Mouse (Mus musculus): Measurements from ENCODE around the gene Gm45233. TPM values are rescaled to one million over a fixed set of nuclear protein-coding genes. Genes with fewer than 3 reads are reported as not detected.
"Not testable (repeated sequence)": the region's sequence is repeated elsewhere in the genome, so short reads cannot be mapped to it uniquely, and the experiment has no call there.

Gene Gm45233
- polyA plus RNA-seq (2015; fragmentation: Nextera tagmentation; extraction: Ambion mirVana): 0.18 and 0.97 TPM in 2 replicates

DNA sequence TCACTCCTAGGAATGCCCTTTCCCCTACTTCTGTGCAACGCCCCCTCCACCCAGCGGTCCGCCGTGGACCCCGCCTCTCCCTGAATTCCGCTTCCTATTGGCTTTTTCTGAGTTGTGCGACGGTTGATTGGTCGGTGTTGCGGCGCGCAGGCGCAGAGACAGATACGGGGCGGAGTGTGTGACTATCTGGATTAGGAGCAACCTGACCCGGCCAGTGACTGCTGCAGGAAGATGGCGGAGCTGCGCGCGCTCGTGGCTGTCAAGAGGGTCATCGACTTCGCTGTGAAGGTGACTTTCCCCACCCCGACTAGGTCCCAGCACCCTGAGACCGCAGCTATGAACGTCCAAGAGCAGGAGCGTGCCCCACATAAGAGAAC, at the start of gene Gm45233, which contains the start of gene Etfb:
Gm45233 (plus strand) TSS at position 212 of the 377 bp plus-strand sequence.
Etfb (plus strand) TSS at position 167 of the 377 bp plus-strand sequence.
- Histone ChIP-seq H3K9ac (ENCODE audit: low read length) (peak within 1 kb of the TSS; percentile 84), H3K27me3 (ENCODE audit: control insufficient read depth, insufficient read depth, low read length) (no peaks in the 10 kb centered on the region)

GRCm38 (mm10) chr7:43399501-43399900, 44.4 kb upstream of the Gm45233 start:
- Histone ChIP-seq H3K36me3 (ENCODE audit: control insufficient read depth, insufficient read depth) (no peaks in the 10 kb centered on the region), H3K9ac (ENCODE audit: low read length) (no peak overlapping the region), H3K27ac (ENCODE audit: low read length) (no peak overlapping the region), H3K4me3 (ENCODE audit: low read length) (no peak overlapping the region), H3K27me3 (ENCODE audit: control insufficient read depth, insufficient read depth, low read length) (no peaks in the 10 kb centered on the region), H3K4me2 (ENCODE audit: low read depth, low read length) (no peak overlapping the region), H3K9me3 (replicated peaks; ENCODE audit: control insufficient read depth, low read length) (no peaks in the 10 kb centered on the region), H3K4me1 (ENCODE audit: control insufficient read depth, insufficient read depth, low read length) (no peaks in the 10 kb centered on the region)
- WGBS: 91% methylated on average over 2 of the region's 2 CpGs
- no peak for ATAC-seq (replicated peaks; ENCODE audit: extremely low read depth, insufficient read depth, low FRiP score)

More for the DNA sequence above, at the start of gene Gm45233, which contains the start of gene Etfb:
- peaks cover 2% of the 10 kb centered on the region; the same call in 1 of the 2 replicates for H3K36me3 ChIP-seq (ENCODE audit: control insufficient read depth, insufficient read depth)
- ATAC-seq (replicated peaks; ENCODE audit: extremely low read depth, insufficient read depth, low FRiP score): peak; percentile 97
- H3K27ac ChIP-seq (ENCODE audit: low read length): peak within 1 kb of the TSS; percentile 100
- peak within 1 kb of the TSS; percentile 72 for H3K4me3 ChIP-seq (ENCODE audit: low read length)
- under 1% methylated on average over 27 of the region's 27 CpGs for WGBS
- no peaks in the 10 kb centered on the region for H3K9me3 ChIP-seq (replicated peaks; ENCODE audit: control insufficient read depth, low read length)
- peak within 1 kb of the TSS; percentile 87 for H3K4me2 ChIP-seq (ENCODE audit: low read depth, low read length)
- H3K4me1 ChIP-seq (ENCODE audit: control insufficient read depth, insufficient read depth, low read length): peaks cover 29% of the 10 kb centered on the region

DNA sequence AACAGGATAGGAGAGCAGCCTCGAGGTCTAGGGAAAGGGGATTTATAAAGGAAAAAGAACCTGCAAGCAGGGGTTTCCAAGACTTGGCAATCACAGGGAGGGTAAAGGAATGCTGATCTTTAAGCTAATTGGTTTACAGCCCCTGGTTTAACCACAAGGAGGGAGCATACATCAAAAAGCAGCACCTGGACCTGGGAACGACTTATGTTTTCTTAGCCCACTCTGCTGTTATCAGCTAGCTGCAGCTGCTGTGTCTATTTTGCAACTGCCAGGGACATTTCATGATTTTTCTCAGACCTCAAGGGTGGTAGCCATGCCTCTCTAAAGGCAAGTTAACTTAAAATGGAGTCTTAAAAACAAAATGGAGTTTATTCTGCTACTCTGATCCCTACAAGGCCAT, 41.2 kb upstream of the Gm45233 start:
- Histone ChIP-seq H3K27me3 (ENCODE audit: control insufficient read depth, insufficient read depth, low read length) (no peaks in the 10 kb centered on the region), H3K9ac (ENCODE audit: low read length) (no peak overlapping the region), H3K9me3 (replicated peaks; ENCODE audit: control insufficient read depth, low read length) (no peaks in the 10 kb centered on the region), H3K36me3 (ENCODE audit: control insufficient read depth, insufficient read depth) (no peaks in the 10 kb centered on the region), H3K27ac (ENCODE audit: low read length) (no peak overlapping the region), H3K4me1 (ENCODE audit: control insufficient read depth, insufficient read depth, low read length) (no peaks in the 10 kb centered on the region), H3K4me3 (ENCODE audit: low read length) (no peak overlapping the region), H3K4me2 (ENCODE audit: low read depth, low read length) (no peak overlapping the region)
- no peak for ATAC-seq (replicated peaks; ENCODE audit: extremely low read depth, insufficient read depth, low FRiP score)
- 19% methylated on average over 2 of the region's 2 CpGs for WGBS

DNA sequence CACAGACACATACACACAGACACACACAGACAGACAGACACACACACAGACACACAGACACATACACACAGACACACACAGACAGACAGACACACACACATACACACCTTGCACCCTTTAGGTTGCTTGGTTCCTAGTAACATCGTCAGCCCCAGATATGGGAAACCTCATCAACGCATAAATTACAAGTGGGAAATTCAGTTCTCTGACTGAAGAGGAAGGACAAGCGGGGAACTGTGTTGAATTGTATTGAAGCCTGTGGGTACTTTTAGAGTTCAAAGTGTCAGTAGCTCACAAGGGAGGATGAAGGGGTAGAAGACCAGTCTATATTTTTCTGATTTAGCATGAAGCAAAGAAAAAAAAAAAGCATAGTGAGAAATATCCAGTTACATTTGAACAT, 36.4 kb upstream of the Gm45233 start:
- Histone ChIP-seq H3K27ac (ENCODE audit: low read length) (no peak overlapping the region), H3K9me3 (replicated peaks; ENCODE audit: control insufficient read depth, low read length) (no peaks in the 10 kb centered on the region), H3K27me3 (ENCODE audit: control insufficient read depth, insufficient read depth, low read length) (no peaks in the 10 kb centered on the region), H3K4me2 (ENCODE audit: low read depth, low read length) (no peak overlapping the region), H3K4me1 (ENCODE audit: control insufficient read depth, insufficient read depth, low read length) (no peaks in the 10 kb centered on the region), H3K4me3 (ENCODE audit: low read length) (no peak overlapping the region), H3K36me3 (ENCODE audit: control insufficient read depth, insufficient read depth) (no peaks in the 10 kb centered on the region), H3K9ac (ENCODE audit: low read length) (no peak overlapping the region)
- 70% methylated on average over 3 of the region's 3 CpGs for WGBS
- ATAC-seq (replicated peaks; ENCODE audit: extremely low read depth, insufficient read depth, low FRiP score): no peak

DNA sequence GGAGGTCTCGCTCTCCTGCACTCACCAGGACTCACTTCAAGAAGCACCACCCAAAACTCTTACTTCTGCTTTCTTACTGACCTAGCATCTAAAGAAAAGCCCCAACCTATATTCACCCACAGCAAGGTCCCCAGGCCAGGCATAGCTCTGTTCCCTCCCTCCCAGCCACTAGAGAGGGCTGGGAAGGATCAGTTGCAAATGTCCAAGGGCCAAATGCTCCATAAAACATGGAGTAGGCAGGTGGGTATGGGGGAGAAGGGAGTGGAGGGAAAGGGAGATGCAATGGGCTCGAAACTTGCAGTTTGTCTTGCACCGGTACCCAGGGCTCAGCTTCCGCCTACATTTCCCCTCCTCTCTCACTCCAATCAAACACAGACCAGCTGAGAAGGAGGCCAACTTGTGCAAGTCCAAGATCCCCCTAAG, 35.8 kb upstream of the Gm45233 start, which contains the start of gene Siglecg:
Siglecg (plus strand) TSS at position 74 of the 423 bp plus-strand sequence.
- no peaks in the 10 kb centered on the region for H3K36me3 ChIP-seq (ENCODE audit: control insufficient read depth, insufficient read depth)
- H3K4me1 ChIP-seq (ENCODE audit: control insufficient read depth, insufficient read depth, low read length): no peaks in the 10 kb centered on the region
- no peak within 1 kb of the TSS for H3K9ac ChIP-seq (ENCODE audit: low read length)
- H3K4me3 ChIP-seq (ENCODE audit: low read length): no peak within 1 kb of the TSS
- no peaks in the 10 kb centered on the region for H3K9me3 ChIP-seq (replicated peaks; ENCODE audit: control insufficient read depth, low read length)
- H3K27me3 ChIP-seq (ENCODE audit: control insufficient read depth, insufficient read depth, low read length): no peaks in the 10 kb centered on the region
- no peak within 1 kb of the TSS for H3K27ac ChIP-seq (ENCODE audit: low read length)
- no peak for ATAC-seq (replicated peaks; ENCODE audit: extremely low read depth, insufficient read depth, low FRiP score)
- 68% methylated on average over 4 of the region's 4 CpGs for WGBS
- H3K4me2 ChIP-seq (ENCODE audit: low read depth, low read length): no peak within 1 kb of the TSS

GRCm38 (mm10) chr7:43409084-43409483, 34.8 kb upstream of the Gm45233 start:
- no peaks in the 10 kb centered on the region for H3K4me1 ChIP-seq (ENCODE audit: control insufficient read depth, insufficient read depth, low read length)
- no peaks in the 10 kb centered on the region for H3K36me3 ChIP-seq (ENCODE audit: control insufficient read depth, insufficient read depth)
- 57% methylated on average over 3 of the region's 3 CpGs for WGBS
- H3K27ac ChIP-seq (ENCODE audit: low read length): no peak overlapping the region
- no peaks in the 10 kb centered on the region for H3K27me3 ChIP-seq (ENCODE audit: control insufficient read depth, insufficient read depth, low read length)
- no peaks in the 10 kb centered on the region for H3K9me3 ChIP-seq (replicated peaks; ENCODE audit: control insufficient read depth, low read length)
- no peak overlapping the region for H3K9ac ChIP-seq (ENCODE audit: low read length)
- no peak overlapping the region for H3K4me3 ChIP-seq (ENCODE audit: low read length)
- H3K4me2 ChIP-seq (ENCODE audit: low read depth, low read length): no peak overlapping the region
- ATAC-seq (replicated peaks; ENCODE audit: extremely low read depth, insufficient read depth, low FRiP score): no peak

DNA sequence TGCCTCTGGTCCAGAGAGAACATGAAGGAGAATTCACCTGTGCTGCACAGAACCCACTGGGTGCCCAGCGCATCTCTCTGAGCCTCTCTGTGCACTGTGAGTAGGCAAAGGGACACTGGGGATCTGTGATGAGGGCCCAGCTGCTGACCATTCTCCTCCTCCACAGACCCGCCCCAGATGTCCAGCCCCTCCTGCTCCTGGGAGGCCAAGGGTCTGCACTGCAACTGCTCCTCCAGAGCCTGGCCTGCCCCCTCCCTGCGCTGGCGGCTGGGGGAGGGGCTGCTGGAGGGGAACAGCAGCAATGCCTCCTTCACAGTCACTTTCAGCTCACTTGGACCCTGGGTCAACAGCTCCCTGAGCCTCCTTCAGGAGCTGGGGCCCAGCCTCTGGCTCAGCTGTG, 32.2 kb upstream of the Gm45233 start:
- H3K36me3 ChIP-seq (ENCODE audit: control insufficient read depth, insufficient read depth); ATAC-seq (replicated peaks; ENCODE audit: extremely low read depth, insufficient read depth, low FRiP score); H3K4me2 ChIP-seq (ENCODE audit: low read depth, low read length); H3K9ac ChIP-seq (ENCODE audit: low read length); H3K4me3 ChIP-seq (ENCODE audit: low read length); H3K9me3 ChIP-seq (replicated peaks; ENCODE audit: control insufficient read depth, low read length); H3K27ac ChIP-seq (ENCODE audit: low read length); H3K27me3 ChIP-seq (ENCODE audit: control insufficient read depth, insufficient read depth, low read length); H3K4me1 ChIP-seq (ENCODE audit: control insufficient read depth, insufficient read depth, low read length): not testable (repeated sequence)
- 31% methylated on average over 4 of the region's 4 CpGs for WGBS

DNA sequence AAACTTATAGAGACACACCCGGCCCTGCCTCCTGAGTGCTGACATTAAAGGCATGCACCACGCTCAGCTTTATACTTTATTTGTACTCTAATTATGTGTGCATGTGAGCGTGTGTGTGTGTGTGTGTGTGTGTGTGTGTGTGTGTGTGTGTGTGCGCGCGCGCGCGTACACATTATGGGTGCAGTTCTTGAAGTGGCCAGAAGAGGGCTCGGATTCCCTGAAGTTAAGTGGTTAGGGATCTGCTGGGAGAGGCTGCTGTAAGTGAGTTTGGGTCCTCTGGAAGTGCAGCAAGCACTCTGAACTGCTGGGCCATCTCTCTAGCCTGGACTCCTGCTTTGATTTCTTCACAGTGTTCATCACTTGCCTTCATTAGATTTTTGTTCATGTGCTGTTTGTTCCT, 26.6 kb upstream of the Gm45233 start:
- no peaks in the 10 kb centered on the region for H3K27me3 ChIP-seq (ENCODE audit: control insufficient read depth, insufficient read depth, low read length)
- no peak overlapping the region for H3K9ac ChIP-seq (ENCODE audit: low read length)
- no peaks in the 10 kb centered on the region for H3K36me3 ChIP-seq (ENCODE audit: control insufficient read depth, insufficient read depth)
- no peak overlapping the region for H3K27ac ChIP-seq (ENCODE audit: low read length)
- 82% methylated on average over 10 of the region's 10 CpGs for WGBS
- no peaks in the 10 kb centered on the region for H3K9me3 ChIP-seq (replicated peaks; ENCODE audit: control insufficient read depth, low read length)
- no peak overlapping the region for H3K4me3 ChIP-seq (ENCODE audit: low read length)
- no peaks in the 10 kb centered on the region for H3K4me1 ChIP-seq (ENCODE audit: control insufficient read depth, insufficient read depth, low read length)
- no peak for ATAC-seq (replicated peaks; ENCODE audit: extremely low read depth, insufficient read depth, low FRiP score)
- no peak overlapping the region for H3K4me2 ChIP-seq (ENCODE audit: low read depth, low read length)

GRCm38 (mm10) chr7:43422995-43423617, 20.8 kb upstream of the Gm45233 start:
- Histone ChIP-seq H3K4me2 (ENCODE audit: low read depth, low read length) (peak overlapping the region; percentile 41; the same call in 1 of the 2 replicates), H3K4me3 (ENCODE audit: low read length) (no peak overlapping the region), H3K9ac (ENCODE audit: low read length) (no peak overlapping the region), H3K36me3 (ENCODE audit: control insufficient read depth, insufficient read depth) (no peaks in the 10 kb centered on the region), H3K4me1 (ENCODE audit: control insufficient read depth, insufficient read depth, low read length) (peaks cover 2% of the 10 kb centered on the region; the same call in 1 of the 2 replicates), H3K27ac (ENCODE audit: low read length) (no peak overlapping the region), H3K9me3 (replicated peaks; ENCODE audit: control insufficient read depth, low read length) (no peaks in the 10 kb centered on the region), H3K27me3 (ENCODE audit: control insufficient read depth, insufficient read depth, low read length) (no peaks in the 10 kb centered on the region)
- 9% methylated on average over 11 of the region's 11 CpGs for WGBS
- peak; percentile 87 for ATAC-seq (replicated peaks; ENCODE audit: extremely low read depth, insufficient read depth, low FRiP score)
